Mouse (Mus musculus): ENCODE results near the gene Ppp1r2.

The Ppp1r2 gene

DNA sequence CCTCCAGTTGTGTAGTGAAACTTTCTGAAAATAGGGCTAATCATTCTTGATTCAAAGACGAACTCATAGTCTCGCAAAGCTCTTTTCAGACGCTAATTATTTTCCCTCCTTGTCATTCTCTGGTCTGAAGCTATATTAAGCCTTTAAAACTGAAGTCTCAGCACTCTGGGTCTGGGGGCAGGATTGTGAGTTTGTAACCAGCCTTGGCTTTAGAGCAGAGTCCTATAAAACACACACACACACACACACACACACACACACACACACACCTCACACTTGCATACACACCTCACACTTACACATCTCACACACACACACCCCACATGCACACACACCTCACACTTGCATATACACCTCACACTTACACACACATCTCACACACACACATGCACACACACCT, 40.7 kb downstream of the Ppp1r2 start:
- in situ Hi-C loops (cut with MboI, MseI) = no loop called here

DNA sequence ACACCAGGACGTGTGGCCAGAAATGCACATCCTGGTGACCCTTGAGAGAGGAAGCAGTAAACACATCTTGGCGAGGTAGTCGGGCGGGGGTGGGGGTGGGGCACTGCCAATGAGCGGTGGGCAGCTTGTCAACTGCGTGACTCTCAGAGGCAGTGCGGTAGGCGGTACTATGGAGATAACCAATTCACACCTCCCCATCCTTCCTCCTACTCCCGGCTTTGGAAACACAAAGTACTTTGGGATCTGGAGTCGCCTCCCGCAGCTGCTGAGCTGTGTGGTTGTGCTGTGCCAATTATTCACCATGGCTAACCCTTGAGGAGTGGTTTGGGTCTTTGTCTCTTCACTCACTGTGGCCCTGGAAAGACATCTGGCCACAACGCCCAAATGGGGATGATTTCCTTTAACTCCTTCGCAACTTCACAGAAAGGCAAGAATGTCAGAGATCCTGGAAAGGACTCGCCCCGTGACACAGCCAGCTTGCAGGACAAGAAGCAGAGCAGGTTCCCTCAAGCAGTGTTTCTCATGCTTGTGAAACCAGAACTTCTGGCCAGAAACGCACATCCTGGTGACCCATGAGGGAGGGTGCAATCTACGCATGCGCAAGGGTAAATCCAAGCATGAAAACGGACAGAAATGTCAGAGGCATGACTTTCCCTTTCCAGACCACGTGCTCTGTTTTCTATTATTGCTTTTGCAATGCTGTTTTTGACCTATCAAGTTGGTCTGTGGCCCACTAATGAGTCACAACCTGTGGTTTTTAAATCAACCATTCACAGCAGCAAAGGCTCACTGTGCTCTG, 41.3 kb downstream of the Ppp1r2 start:
- in situ Hi-C loops (cut with MboI, MseI) = no loop called here

- in situ Hi-C loops (cut with MboI, MseI) = no loop called here
Measured at GRCm38 (mm10) chr16:31233167-31233498, 41.9 kb downstream of the Ppp1r2 start.

GRCm38 (mm10) chr16:31232491-31233166, 42.4 kb downstream of the Ppp1r2 start:
- in situ Hi-C loops (cut with MboI, MseI) = no loop called here

DNA sequence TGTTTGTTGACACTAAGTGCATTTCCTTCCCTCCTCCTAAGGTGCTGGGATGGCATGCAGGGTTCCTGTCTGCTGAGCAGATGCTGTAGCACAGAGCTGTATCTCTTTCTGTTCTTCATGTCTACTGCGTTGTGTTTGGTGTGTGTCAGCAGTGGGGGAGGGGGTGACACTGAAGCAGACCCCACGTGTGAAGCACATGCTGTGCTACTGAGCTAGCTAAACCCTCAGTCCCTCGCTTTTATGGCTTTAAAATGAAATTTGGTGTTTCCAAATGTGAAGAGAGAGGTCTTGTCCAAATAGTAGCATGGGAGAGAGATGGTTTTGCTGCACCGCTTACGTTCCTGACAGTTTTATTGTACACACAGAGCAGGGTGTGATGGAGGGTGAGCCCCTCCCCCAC, 43.5 kb downstream of the Ppp1r2 start:
- in situ Hi-C loops (cut with MboI, MseI) = no loop called here

GRCm38 (mm10) chr16:31227746-31228145, 47.3 kb downstream of the Ppp1r2 start:
- in situ Hi-C loops (cut with MboI, MseI) = no loop called here

DNA sequence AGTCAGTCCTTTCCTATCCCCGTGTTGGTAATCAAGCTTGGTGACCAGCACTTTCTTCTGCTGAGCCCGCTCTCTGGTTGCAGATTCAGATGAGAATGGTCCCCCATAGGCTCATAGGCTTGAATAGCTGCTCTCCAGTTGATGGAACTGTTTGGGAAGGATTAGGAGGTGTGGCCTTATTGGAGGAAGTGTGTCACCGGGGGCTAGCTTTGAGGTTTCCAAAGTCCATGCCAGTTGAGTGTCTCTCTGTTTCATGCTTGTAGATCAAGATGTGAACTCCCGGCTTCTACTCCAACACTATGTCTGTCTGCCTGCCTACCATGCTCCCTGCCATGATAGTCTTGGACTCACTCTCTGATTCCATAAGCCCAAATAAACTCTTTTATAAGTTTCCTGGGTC, 59.8 kb downstream of the Ppp1r2 start:
- in situ Hi-C loops (cut with MboI, MseI) = no loop called here

GRCm38 (mm10) chr16:31213463-31213862, 61.6 kb downstream of the Ppp1r2 start:
- in situ Hi-C loops (cut with MboI, MseI) = no loop called here

GRCm38 (mm10) chr16:31211503-31211902, 63.6 kb downstream of the Ppp1r2 start:
- in situ Hi-C loops (cut with MboI, MseI) = no loop called here

DNA sequence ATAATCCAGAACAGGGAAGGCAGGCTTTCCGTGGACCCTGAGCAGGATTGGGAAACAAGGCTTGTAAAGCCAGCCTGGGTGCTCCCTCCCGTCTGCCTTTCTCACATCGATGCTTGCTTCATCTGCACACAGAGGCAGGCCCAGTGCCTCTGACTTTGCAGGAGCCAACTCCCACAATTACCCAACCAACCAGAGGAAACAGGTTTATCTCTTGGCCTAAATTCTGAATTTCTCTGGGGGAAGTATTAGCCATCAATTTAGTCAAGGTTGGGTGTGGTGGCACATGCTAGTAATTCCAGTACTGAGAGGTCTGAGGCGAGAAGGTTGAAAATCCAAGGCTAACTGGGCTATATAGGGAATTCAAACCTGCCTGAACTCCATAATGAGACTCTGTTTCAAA, 64.6 kb downstream of the Ppp1r2 start:
- in situ Hi-C loops (cut with MboI, MseI) = no loop called here

- in situ Hi-C loops (cut with MboI, MseI) = no loop called here
Measured at GRCm38 (mm10) chr16:31209911-31210310, 65.2 kb downstream of the Ppp1r2 start.

DNA sequence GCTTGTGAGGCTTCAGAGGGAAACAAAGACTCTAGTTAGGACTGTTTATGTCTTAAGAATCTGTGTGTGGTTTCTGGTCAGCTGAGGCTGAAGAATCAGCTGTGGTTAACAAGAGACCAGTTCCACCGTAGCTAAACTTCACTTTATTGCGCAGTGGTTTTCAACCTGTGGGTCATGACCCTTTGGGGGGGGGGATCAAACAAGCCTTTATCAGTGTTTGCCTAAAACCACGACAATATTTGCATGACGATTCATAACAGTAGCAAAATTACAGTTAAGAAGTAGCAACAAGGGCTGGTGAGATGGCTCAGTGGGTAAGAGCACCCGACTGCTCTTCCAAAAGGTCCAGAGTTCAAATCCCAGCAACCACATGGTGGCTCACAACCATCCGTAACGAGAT, 69.4 kb downstream of the Ppp1r2 start:
- in situ Hi-C loops (cut with MboI, MseI) = no loop called here

DNA sequence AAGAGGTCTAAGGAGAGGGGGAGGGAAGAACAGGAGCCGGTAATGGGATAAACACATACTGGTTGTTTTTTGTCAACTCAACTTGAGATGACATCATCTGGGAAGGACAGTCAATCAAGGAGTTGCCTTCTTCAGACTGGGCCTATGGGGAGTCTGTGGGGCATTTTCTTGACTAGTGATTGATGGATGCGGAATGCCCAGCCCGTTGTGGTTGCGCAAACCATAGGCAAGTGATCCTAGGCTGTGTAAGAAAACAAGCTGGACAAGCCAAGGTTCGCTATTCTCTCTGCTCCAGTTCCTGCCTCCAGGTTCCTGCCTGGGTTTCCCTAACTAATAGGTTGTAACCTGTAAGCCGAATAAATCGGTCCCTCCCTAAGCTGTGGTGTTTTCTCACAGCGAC, 69.9 kb downstream of the Ppp1r2 start:
- in situ Hi-C loops (cut with MboI, MseI) = no loop called here

DNA sequence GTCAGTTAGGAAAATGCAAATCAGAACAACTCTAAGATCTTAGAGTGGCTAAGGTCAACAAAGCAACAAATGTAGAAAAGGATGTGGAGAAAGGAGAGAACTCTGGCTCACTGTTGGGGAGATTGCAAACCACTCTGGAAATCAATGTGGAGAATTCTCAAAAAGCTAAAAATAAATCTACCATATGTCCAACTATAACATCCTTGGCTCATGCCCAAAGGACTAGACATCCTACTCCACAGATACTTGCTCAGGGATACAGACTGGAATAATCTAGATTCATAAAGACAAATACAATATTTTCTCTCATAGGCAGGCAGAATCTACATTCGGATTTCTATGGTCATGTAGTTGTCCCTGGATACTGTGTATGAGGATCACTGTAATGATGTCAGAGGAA, 70.9 kb downstream of the Ppp1r2 start:
- in situ Hi-C loops (cut with MboI, MseI) = no loop called here

GRCm38 (mm10) chr16:31201704-31202103, 73.4 kb downstream of the Ppp1r2 start:
- in situ Hi-C loops (cut with MboI, MseI) = no loop called here

Measured in T-helper 2 cell (primary cell).